Mouse (Mus musculus): Measurements from ENCODE around the gene Nr2f6.

Nr2f6 gene

DNA sequence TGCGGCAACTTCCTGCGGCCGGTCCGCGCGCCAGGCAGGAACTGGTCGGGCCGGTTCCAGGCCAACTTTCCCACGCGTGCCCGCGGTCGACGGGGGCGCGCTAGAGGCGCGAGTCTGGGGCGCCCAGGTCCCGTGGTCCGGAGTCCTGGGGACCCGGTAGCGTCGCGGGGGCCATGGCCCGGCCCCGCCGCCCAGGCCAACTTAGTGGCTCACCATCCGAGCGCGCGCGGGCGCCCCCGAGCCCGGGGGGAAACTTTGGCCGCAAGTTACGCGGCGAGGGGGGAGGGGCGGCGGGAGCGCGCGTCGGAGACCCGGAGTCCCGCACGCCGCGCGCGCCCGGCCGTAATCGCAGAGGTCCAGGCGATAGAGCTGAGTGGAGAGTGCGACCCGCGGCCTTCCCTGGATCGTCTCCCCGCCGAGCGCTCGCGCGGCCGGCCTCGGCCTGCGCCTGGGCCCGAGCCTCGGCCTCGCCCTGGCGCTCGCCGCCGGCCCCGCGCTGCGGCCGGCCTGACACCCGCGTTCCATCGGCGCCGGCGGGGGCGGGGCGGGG is at the start of gene Nr2f6:
TSS of gene Nr2f6 (minus strand) at position 540 of the 550 bp plus-strand sequence.
- DNase-seq (ENCODE audit: low spot score) = peak; percentile 66

DNA sequence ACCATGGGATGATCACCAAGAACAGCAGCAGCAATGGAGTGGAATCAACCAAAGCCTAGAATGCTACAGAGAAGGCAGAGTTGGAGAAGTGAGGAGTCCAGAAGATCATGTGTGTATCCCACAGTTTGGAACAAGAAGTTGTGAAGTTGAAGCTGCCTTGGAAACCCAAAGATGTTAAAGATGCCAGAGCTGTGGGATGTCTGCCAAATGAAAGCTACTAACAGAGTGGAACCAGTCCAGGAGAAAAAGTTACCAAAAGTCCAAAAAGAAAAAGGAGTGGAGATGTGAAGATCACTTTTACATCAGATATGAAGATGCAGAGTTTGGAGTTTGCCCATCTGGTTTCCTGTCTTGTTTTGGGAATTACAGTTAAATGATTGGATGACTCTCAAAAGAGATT is 40.4 kb upstream of the Nr2f6 start:
- DNase-seq (ENCODE audit: low spot score) = no peak

DNA sequence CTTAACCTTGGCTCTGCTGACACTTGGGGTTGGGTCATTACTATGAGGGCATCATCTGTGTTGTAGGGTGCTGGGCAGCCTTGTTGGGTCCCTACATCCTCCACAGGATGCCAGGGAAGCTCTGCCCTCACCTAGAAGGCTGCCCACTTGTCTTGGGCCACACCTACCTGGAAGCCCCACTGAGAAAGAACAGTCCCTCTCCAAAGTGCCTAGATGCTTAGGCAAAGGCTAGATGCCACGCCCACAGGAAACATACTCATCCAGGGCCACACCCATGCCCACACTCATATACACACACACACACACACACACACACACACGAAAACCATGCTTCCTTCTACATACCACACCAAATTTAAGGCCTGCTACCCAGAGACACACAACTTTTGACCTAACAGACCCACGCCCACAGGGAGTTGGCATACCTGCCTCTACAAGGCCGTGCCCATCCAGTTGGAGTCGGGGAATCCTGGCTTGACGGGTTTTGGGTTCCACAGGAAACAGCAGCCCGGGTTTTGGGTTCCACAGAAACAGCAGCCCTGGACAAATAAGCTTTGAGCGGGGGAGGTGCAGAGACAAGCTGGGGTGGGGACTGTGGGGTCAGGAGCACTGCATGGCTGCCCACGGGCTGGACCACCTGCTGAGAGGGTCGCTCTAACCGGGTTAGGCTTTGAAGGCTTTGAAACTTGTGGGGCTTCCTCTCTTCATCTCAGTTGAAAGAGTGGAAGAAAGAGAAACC is 29.9 kb upstream of the Nr2f6 start:
- no peak for DNase-seq (ENCODE audit: low spot score)

DNA sequence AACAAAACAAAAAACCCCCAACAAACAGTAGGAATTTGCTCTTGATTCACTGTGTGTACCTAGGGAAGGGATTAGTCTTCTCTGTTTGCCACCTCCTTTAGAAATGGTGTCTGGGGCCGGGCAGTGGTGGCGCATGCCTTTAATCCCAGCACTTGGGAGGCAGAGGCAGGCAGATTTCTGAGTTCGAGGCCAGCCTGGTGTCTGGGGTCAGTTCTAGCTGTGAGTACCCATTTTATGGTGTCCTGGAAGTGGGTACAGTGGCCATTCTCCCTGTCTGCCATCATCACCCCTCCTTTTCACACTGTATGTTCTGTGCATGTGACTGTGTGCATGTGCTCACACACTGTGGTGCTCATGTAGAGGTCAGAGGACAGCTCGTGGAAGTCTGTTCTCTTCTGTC is 26.5 kb upstream of the Nr2f6 start:
- no peak for DNase-seq (ENCODE audit: low spot score)

DNA sequence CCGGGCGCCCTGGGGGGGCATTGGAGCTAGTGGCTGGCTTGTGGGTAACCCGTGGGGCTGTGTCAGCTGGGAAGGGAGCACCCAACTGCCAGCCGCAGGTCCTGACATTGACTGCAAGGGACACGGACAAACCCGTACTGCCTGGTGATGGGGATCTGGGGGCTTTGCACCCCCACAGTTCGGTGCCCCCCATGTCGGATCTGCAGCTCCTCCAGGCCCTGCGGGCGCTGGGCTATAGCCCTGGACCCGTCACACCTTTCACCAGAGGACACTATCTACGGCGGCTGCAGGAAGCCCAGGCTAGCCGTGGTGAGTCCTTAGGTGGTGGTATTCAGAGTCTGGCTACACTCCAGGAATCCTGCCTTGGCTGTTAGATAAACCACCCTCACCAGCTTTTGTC is 25.7 kb upstream of the Nr2f6 start:
- DNase-seq (ENCODE audit: low spot score) = no peak

DNA sequence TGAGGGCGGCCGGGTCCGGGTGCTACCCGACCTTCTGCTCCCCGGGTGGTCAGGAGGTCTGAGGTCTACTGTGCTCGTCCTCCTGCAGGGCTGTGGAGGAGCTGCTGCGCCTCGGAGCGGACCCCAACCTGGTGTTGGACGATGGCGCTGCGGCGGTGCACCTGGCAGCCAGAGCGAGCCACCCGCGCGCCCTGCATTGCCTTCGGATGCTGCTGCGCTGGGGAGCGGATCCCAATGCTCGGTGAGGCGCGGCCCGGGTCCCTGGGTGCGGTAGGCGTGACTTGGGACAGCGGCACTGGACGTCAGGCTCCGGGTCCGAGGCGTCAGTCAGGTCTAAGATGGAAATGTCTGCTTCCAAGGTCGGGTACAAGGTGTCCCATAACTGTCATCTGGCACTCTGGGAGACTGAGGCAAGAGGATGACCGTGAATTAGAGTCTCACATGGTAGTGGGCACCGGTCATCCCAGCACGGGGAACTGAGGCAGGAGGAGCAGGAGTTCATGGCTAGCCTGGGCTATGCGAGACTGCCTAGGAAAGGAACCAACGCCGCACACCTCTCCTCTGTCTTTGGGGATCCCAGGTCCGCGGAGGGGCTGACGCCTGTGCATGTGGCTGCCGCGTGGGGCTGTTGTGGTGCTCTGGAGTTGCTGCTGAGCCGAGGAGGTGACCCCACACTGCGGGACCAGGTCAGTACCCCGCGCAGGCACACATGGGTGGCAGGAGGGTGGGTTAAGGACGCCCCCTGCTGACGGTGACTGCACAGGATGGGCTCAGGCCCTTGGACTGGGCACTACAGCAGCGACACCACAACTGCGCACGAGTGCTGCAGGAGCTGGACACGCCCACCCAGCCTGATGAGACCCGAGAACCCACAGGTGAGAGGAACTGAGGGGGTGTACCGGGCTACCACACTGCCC is 24.6 kb upstream of the Nr2f6 start:
- DNase-seq (ENCODE audit: low spot score) = no peak

DNA sequence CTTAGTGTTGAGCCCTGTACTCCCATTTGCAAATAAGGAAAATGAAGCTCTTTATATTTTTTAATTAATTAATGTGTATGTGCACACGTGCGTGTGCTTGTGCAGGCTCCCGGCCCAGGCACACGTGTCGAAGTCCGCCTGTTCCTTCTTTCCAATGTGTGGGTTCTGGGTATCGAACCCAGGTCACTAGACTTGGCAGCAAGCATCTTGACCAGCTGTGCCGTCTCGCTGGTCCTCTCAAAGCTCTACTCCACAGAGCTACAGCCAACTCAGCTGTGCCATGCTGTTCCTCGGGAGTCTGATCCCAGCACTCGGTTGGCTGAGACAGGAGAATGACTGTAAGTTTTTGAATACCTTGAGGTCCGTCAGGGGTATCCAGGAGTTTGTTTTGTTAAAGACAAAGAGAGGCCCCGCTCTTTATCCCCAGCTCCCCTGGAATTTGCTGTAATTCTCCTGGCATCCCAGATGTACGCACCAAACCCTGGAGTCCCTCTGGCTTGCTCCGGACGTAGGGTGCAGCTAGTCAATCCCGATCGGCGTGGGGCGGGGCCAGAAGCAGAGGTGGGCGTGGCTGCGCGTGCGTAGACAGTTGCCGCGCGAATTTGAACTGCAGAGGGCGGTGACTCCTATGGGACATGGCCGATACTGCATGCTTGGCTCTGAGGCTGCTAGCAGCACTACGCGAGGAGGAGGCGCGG is 23.8 kb upstream of the Nr2f6 start, which contains the start of gene Ankle1:
TSS of gene Ankle1 (plus strand) at position 610 of the 698 bp plus-strand sequence.
- DNase-seq (ENCODE audit: low spot score) = peak; percentile 97

DNA sequence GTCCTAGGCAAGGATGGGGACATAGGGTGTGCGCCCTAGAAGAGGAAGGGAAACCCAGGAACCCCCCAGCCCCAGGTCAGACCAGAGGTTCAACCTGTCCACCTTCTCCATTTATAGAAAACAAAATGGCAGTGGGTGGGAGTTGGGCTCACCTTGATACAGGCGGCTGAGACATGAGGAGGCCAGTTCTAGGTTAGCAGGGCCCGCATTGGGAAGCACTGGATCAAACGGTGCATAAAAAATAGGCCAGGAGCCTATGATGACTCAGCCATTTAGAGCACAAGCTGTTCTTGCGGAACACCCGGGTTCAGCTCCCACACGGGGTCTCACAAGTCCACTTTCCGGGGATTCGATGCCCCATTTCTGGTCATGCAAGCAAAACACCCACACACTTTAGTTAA is 23.2 kb upstream of the Nr2f6 start:
- DNase-seq (ENCODE audit: low spot score) = no peak

DNA sequence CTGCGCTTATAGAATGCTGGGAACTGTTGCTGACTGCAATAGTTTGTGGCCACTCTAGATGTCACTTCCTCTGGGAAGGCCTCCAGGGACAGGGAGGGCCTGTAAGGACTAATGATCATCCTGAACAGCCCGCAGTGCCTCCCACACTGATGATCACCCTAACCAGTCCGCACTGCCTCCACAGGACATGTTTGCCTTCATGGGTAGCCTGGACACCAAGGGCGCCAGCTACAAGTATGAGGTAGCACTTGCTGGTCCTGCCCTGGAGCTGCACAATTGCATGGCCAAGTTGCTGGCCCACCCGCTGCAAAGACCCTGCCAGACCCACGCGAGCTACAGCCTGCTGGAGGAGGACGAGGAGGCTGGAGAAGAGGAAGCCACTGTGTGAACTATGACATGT is 22.3 kb upstream of the Nr2f6 start:
- no peak for DNase-seq (ENCODE audit: low spot score)

DNA sequence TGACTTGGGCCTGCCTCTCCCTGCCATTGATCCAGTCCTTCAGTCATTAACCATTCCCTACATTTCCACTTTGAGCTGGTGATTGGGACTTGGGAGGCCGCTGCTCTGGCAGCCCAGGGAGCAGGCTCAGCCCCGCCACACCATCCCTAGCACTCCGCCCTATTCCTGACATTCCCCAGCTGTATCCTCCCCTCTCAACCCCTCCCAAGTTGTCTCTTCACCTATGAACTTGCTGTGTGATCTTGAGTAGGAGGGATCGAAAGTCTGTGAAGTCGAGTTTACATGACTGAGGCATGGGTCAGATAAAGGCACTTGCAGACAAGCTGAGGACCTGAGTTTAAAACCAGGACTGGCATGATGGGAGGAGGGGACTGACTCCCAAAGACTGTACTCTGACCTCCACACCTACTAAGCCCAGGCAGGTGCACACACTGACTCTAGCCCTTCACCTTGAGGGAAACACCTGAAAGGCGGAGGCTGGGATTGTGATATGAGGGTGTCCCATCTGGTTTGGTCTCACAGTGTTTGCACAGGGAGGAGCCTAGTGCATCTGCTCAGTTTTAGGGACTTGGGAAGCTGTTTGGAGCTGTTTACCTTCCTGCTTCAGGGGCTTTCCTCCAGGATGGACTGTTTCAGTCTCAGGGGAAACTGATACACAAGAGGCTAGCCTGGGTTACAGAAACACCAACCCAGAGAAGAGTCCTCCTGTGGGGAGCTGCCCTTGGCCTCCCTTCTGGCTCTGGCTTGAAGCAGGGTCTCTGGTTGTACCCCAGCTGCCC is 21.5 kb upstream of the Nr2f6 start:
- no peak for DNase-seq (ENCODE audit: low spot score)

DNA sequence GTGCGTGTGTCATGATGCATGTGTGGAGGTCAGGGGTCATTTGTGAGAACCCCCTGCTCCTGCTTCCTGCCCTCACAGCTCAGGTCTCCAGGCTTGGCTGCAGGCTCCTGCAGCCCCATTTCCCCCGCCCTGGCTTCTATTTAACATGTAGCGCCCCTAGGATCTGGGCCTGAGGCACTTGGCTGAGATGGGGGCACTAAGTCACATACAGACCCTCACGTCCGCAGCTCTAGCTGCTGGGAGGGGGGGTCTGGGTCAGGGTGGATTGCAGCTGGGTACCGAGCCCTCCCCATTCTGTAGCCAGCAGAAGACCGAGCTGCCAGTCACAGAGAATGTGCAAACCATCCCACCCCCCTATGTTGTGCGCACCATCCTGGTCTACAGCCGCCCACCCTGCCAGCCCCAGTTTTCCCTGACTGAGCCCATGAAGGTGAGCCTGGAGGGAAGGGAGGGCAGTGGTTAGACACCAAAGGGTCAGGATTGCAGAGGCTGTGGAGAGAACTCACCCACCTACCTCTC is 20.7 kb upstream of the Nr2f6 start:
- DNase-seq (ENCODE audit: low spot score) = no peak

DNA sequence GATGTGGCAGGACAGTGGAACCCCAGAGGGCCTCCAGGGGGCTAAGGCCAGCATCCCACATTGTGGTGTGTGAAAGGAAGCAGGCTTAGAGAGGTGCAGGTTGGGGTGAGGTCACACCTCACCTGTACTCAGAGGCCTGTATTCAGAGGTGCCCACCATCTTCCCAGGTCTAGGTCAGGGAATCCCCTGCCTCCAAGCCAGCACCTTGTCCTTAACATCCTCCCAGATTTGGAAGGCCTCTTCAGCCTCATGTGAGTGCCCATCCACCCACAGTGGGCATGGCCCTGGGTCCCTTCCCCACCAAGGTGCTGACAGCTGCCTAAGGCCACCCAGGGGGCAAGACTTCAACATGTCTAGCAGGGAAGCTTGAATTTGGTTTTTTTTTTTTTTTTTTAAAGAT is 19.7 kb upstream of the Nr2f6 start:
- DNase-seq (ENCODE audit: low spot score) = no peak

DNA sequence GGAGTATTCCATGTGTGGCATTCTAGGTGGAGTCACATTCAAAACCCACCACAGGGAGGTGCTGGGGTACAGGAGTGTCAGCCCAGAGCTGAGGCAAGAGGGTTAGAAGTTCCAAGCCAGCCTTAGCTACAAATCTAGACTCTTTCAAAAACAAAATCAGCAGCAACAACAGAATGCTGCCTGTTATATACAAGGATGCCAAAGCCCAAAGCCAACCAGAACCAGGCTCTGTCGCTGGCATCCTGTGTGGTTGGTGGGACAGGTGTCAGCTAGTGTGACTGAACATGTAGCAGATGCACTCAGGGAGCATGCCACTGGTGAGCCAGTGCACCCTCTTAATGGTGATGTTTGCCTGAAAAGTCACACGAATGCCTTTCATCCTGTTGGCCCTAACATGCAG is 19.1 kb upstream of the Nr2f6 start:
- no peak for DNase-seq (ENCODE audit: low spot score)

DNA sequence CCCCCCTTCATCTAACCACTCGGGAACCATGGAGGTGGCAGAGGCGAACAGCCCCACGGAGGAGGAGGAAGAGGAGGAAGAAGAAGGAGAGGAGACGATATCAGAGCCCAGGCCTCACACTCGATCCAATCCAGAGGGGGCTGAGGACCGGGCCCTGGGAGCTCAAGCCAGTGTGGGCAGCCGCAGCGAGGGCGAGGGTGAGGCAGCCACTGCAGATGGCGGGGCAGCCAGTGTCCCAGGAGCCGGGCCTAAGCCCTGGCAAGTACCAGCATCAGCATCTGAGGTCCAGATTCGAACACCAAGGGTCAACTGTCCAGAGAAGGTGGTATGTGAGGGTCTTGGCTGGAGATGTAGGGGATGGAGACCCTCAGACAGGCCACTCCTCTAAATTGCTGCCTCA is 15.9 kb upstream of the Nr2f6 start:
- no peak for DNase-seq (ENCODE audit: low spot score)

DNA sequence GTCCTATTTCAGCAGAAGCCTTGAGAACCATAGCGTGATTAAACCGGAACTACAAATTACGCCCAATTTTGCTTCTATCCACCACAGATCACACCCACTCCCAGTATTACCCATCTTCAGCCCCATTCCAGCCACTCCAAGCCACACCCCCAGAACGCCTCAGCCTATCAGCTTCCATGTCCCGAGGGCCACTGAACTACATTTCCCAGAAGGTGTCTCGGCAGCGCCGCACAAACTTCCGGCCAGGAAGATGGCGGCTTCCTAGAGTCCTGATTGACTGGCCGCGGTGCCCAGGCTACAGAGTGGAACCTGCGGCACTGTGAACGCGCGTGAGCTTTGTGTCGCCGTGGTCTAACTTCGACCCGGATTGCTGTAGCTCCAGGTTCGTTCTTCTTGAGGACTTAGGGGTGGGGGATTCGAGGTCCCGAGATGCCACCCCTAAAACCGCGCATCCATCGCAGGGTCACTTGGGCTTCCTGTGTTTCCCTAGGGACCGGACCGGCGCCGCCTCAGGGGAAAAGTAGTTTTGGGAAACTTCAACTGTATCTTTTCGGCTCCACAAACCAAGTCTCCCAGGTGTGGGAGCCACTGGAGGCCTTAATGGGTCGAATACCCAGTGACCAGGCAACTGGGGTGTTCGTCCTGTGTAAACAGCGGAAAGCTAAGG is 15.0 kb upstream of the Nr2f6 start, which contains the start of gene Babam1:
TSS of gene Babam1 (plus strand) at position 223 of the 667 bp plus-strand sequence.
- DNase-seq (ENCODE audit: low spot score) = peak; percentile 62

DNA sequence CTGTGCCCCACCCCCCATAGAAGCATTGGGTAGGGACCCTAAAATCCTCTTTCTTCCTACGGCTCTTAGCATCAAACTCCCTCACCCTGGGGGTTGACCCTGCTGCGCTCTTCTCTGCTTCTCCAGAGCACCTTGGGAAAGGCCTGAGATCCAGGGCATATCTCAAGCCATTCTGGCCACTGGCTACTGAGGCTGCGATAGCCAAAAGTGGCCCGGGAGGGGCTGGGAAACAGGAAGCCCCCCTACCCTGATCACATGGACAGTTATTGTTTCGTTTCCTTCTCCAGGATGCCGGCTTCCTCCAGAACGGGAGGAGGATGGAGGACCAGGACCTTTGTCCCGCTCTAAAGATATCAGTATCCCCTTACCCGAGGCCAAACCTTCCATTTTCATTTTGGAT is 13.9 kb upstream of the Nr2f6 start, which contains the start of gene Ushbp1:
TSS of gene Ushbp1 (minus strand) at position 174 of the 400 bp plus-strand sequence.
- DNase-seq (ENCODE audit: low spot score) = no peak

DNA sequence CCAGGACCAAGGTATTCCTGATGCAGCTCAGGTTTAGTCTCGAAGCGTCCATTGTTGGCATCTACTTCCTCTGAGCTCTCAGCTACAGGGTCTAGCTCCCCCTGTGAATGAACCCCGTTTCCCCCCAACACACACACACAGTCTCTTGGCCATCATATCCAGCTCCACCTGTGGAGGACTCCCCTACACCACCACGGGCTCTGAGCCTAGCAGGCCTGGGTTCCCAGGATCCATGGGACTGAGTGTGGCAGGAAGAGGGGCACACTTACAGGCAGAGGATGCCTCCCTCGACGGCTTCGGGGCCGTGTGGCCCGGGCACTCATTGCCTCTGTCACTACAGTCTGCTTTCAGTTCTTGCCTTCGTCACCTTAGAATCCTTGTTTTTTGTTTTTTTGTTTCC is 13.3 kb upstream of the Nr2f6 start:
- no peak for DNase-seq (ENCODE audit: low spot score)

DNA sequence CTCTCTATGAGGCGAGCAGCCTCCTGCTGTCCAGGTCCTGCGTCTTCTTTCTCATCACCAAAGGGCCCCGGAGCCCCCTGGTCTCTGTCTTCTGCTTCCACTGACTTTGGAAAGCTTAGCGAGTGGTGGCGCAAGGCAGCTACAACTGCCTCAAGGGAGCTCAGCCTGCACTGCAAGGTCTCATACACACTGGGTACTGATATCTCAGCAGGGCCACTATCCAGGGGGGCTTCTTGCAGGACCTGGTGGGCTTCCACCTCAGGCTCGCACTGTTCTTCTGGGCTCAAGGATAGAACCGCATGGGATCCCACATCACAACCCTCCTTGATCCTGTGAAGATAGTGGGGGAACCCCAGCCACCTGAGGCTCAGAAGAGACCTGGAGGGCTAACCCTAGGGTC is 12.7 kb upstream of the Nr2f6 start:
- DNase-seq (ENCODE audit: low spot score) = no peak

DNA sequence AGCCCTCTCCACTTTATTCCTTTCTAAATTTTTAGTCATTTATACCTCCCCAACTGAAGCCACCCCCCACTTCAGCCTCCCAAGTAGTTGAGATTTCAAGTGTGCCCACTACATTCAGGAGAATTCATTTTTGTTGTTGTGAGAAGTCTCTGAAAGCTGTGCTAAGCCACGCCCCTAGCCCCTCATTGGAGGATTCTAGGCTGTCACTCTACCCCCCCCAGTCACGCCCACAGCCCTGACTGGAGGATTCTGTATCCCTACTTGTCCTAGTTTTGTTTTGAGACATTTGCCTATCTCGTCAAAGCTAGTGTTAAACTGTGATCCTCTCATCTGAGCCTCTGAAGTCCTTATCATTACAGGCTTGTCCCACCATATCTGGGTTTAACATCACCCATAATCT is 11.1 kb upstream of the Nr2f6 start:
- DNase-seq (ENCODE audit: low spot score) = no peak

DNA sequence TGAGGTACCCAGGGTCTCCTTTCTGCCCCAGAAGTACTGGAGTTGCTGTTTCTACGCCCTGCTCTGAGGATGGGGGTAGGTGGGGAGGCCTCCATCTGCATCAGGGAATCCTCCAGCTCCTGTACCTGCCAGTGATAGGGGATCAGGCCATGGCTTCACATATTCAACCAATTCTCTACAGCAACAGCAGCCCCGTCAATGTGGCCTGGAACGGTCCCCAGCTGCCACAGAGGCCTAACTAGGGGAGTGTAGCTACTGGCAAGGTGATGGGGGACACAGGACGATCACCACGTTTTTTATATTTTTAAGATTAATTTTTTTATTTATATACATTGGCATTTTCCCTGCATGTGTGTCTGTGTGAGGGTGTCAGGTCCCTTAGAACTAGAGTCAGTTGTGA is 10.6 kb upstream of the Nr2f6 start:
- DNase-seq (ENCODE audit: low spot score) = no peak

DNA sequence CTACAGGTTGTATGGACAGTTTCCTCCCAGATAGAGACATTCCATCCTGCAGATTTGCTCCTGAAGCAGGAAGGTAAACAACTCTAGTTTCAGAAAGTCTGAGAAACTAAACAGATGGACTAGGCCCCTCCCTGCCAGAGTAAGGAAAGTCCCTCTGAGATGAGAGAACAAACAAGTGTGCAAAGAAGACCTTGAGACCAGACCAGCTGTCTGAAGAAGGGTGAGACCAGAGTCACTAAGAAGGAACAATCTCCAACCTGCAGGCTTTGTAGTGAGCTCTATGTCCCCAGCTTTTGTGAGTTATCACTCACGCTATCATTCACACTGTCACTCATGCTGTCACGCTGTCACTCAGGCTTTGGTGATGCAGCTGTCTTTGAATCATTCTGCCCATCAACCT is 9.9 kb upstream of the Nr2f6 start:
- DNase-seq (ENCODE audit: low spot score) = no peak

All from ovary, postnatal 10 days (tissue).